ENCODE assay signal across 13 mouse cellular contexts in the genomic region with DNA sequence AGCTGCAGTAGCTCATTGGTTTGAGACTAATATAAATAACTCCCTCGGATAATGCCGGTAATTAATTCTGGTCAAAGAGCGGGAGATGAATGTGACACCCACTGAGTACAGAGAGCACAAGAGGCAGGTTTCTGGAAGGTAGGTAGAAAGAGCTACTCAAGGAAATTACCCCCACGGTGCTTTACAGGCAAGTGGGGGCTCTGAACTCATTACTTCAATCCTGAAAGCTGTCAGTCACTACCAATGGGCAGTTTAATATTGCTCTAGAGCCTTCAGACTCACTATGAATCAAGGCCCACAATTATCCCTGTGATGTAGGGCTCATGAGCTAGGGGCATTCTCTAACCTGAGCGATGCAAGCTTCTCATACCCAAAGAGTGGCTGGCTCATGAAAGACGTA.
"Had no signal": no experiment of that assay in that cellular context is flagged by ENCODE, and none has a peak within 500 bp of the region (broad histone marks: within the 10 kb centered on the region; RNA-seq: fewer than 3 reads in every experiment).

No protein-coding gene starts in this region.

- ATAC-seq: intestine, embryonic 15.5 days; liver, embryonic 12.5 days had no signal

- H3K36me3 ChIP-seq: intestine, embryonic 15.5 days; kidney, embryonic 15.5 days; limb, embryonic 15.5 days; liver, embryonic 12.5 days; stomach, embryonic 15.5 days had no signal

- H3K4me1 ChIP-seq: liver, embryonic 12.5 days had no signal

- DNase-seq: kidney, adult 18-20 months; kidney, postnatal 25 days; lung, embryonic 14.5 days; lung, postnatal 10 days; right cerebral cortex, postnatal 14 days; thymus, adult 2 months; thymus, postnatal 25 days had no signal

- H3K9me3 ChIP-seq: intestine, embryonic 15.5 days; kidney, embryonic 15.5 days; limb, embryonic 15.5 days; liver, embryonic 12.5 days; stomach, embryonic 15.5 days had no signal

- H3K9ac ChIP-seq: intestine, embryonic 15.5 days; kidney, embryonic 15.5 days; limb, embryonic 15.5 days; liver, embryonic 12.5 days; lung, embryonic 14.5 days; stomach, embryonic 15.5 days had no signal

- H3K27ac ChIP-seq: intestine, embryonic 15.5 days; kidney, embryonic 15.5 days; left cerebral cortex, adult 2 months; limb, embryonic 15.5 days; liver, embryonic 12.5 days; stomach, embryonic 15.5 days had no signal

- H3K27me3 ChIP-seq: intestine, embryonic 15.5 days; limb, embryonic 15.5 days; liver, embryonic 12.5 days; stomach, embryonic 15.5 days had no signal

- H3K4me3 ChIP-seq: intestine, embryonic 15.5 days; kidney, embryonic 15.5 days; left cerebral cortex, adult 2 months; limb, embryonic 15.5 days; liver, embryonic 12.5 days; stomach, embryonic 15.5 days had no signal

- H3K4me2 ChIP-seq: intestine, embryonic 15.5 days; kidney, embryonic 15.5 days; limb, embryonic 15.5 days; liver, embryonic 12.5 days; lung, embryonic 14.5 days; stomach, embryonic 15.5 days had no signal
